Mouse (Mus musculus): ENCODE measurements around the gene Hoxd12.

DNA sequence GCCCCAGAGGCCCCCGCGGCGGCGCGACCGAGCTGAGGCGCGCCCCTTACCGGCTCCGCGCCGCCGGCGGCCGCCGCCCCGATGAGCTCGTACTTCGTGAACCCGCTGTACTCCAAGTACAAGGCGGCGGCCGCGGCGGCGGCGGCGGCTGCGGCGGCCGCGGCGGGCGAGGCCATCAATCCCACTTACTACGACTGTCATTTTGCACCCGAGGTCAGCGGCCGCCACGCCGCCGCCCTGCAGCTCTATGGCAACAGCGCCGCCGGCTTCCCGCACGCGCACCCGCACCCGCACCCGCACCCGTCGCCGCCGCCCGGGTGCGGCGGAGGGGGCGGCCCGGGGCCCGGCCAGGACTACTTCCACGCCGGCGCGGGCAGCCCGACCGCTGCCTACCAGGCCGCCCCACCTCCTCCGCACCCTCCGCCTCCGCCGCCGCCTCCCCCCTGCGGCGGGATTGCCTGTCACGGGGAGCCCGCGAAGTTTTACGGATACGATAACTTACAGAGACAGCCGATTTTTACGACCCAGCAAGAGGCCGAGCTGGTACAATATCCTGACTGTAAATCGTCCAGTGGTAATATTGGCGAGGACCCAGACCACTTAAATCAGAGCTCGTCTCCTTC, 30.8 kb downstream of the Hoxd12 start:
- no peak for TF ChIP-seq CTCF (IDR thresholded peaks at IDR 0.05; ENCODE audit: insufficient read depth, low read length)
- no peak for TF ChIP-seq POLR2A (IDR thresholded peaks at IDR 0.05; ENCODE audit: borderline replicate concordance, extremely low read depth, low read depth, low read length)
